Mouse (Mus musculus) liver, adult 2 months (tissue): Measurements from ENCODE around the gene Abhd15. TPM values are rescaled to one million over a fixed set of nuclear protein-coding genes. Genes with fewer than 3 reads are reported as not detected.

Experiments used
- DNase-seq: peaks from one replicate; pipeline ENCODE4 v3.0.0-alpha.2; 2011; ENCODE audit warnings: low read depth, low spot score; ENCODE audit errors: extremely low read depth
- H3K27ac ChIP-seq: fragments of 200-500 bp; replicated peaks from 2 replicates; pipeline ENCODE4 v1.5.1; 2012; ENCODE audit warnings: low read depth, mild to moderate bottlenecking, control low read depth, inconsistent platforms, low read length; ENCODE audit not compliant: insufficient read depth
- H3K27me3 ChIP-seq: fragments of 200-500 bp; 2 replicates; pipeline ENCODE4 v1.6.1; 2012; ENCODE audit warnings: mild to moderate bottlenecking, moderate library complexity, low read length, inconsistent platforms; ENCODE audit not compliant: control insufficient read depth, insufficient read depth
- H3K36me3 ChIP-seq: fragments of 200-500 bp; 2 replicates; pipeline ENCODE4 v1.6.1; 2012; ENCODE audit warnings: low read length, inconsistent platforms; ENCODE audit not compliant: control insufficient read depth, insufficient read depth
- H3K4me1 ChIP-seq: fragments of 200-500 bp; 2 replicates; pipeline ENCODE4 v1.6.1; 2011; ENCODE audit warnings: low read length; ENCODE audit not compliant: control insufficient read depth, insufficient read depth
- H3K4me3 ChIP-seq: fragments of 200-500 bp; 2 replicates; pipeline ENCODE4 v1.5.1; 2011; ENCODE audit warnings: low read depth, mild to moderate bottlenecking, control low read depth, low read length, moderate library complexity; ENCODE audit not compliant: insufficient read depth
- H3K79me2 ChIP-seq: fragments of 200-500 bp; 2 replicates; pipeline ENCODE4 v1.6.1; 2012; ENCODE audit warnings: inconsistent platforms, mild to moderate bottlenecking, low read length, moderate library complexity; ENCODE audit not compliant: control insufficient read depth, insufficient read depth
- H3K9ac ChIP-seq: fragments of 200-500 bp; 2 replicates; pipeline ENCODE4 v1.6.1; 2012; ENCODE audit warnings: low read depth, mild to moderate bottlenecking, control low read depth, inconsistent platforms, low read length
- CTCF ChIP-seq: fragments of 200-500 bp; IDR thresholded peaks from 2 replicates; pipeline ENCODE4 v1.5.1; 2011; ENCODE audit warnings: low read depth, low read length, control low read depth
- POLR2A ChIP-seq: fragments of 200-500 bp; IDR thresholded peaks from 2 replicates; pipeline ENCODE4 v1.6.1; 2011; ENCODE audit warnings: low read length, control low read depth; ENCODE audit not compliant: insufficient read depth; ENCODE audit errors: extremely low read depth
- WGBS: fragments of 180-500 bp; shearing (Covaris S2); methylation state at CpG from one replicate; pipeline ENCODE4 v1.1.7; 2018; 5-methylcytosine and 5-hydroxymethylcytosine counted together
- polyA plus RNA-seq: library from polyadenylated mRNA; depleted of rRNA; stranded (reverse); fragments of >200 nt; gene quantifications from 2 replicates; pipeline ENCODE4 v1.2.3, GENCODE M21; 2012
- total RNA-seq: library from RNA; depleted of rRNA; stranded (reverse); fragments of >200 nt; gene quantifications from 2 replicates; pipeline ENCODE4 v1.2.3, GENCODE M21; 2014

The Abhd15 gene
- total and polyA plus RNA-seq, 2 experiments = 32.7 to 43.0 TPM

GRCm38 (mm10) chr11:77511336-77511735 lies 3.6 kb upstream of the Abhd15 start:
- Histone ChIP-seq H3K4me3 (no peak overlapping the region), H3K27ac (no peak overlapping the region), H3K9ac (no peak overlapping the region), H3K79me2 (peaks cover 6% of the 10 kb centered on the region; the same call in 1 of the 2 replicates), H3K36me3 (no peaks in the 10 kb centered on the region), H3K4me1 (peaks cover 14% of the 10 kb centered on the region; the same call in 1 of the 2 replicates), H3K27me3 (no peaks in the 10 kb centered on the region)
- TF ChIP-seq POLR2A (no peak), CTCF (no peak)
- DNase-seq = no peak
- WGBS = 91% methylated on average over 5 of the region's 5 CpGs

GRCm38 (mm10) chr11:77512891-77513810 lies 1.8 kb upstream of the Abhd15 start:
- peak; percentile 78 for DNase-seq
- peaks cover 24% of the 10 kb centered on the region for H3K4me1 ChIP-seq

DNA sequence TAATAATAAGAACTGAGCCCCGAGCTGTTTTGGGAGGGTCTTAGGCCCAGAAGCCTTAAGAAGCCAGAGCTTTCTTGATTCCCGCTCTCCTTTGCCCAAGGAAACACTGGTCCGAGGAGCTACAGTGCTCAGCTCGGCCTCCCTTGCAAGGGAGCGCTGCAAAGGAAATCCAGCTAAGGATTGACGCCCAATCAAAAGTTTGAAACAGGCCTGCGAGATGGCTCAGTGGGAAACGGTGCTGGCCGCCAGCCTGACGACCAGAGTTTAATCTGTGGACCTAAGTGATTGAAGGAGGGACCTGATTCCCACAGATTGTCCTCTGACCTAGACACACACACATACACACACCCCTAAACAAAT lies 1.1 kb upstream of the Abhd15 start:
- Histone ChIP-seq H3K27me3 (no peaks in the 10 kb centered on the region), H3K4me1 (peaks cover 24% of the 10 kb centered on the region), H3K4me3 (peak overlapping the region; percentile 76), H3K36me3 (peaks cover 2% of the 10 kb centered on the region; the same call in 1 of the 2 replicates), H3K9ac (peak overlapping the region; percentile 84), H3K79me2 (peaks cover 10% of the 10 kb centered on the region; the same call in 1 of the 2 replicates), H3K27ac (peak overlapping the region; percentile 98)
- WGBS = 3% methylated on average over 10 of the region's 10 CpGs
- 0 out of 2 replicates have a peak, but pooled peaks have one; percentile 18 for TF ChIP-seq POLR2A
- no peak for TF ChIP-seq CTCF
- DNase-seq = peak; percentile 78

More at GRCm38 (mm10) chr11:77512891-77513810, 1.8 kb upstream of the Abhd15 start:
- Histone ChIP-seq H3K4me3 (peak overlapping the region; percentile 76), H3K27me3 (no peaks in the 10 kb centered on the region), H3K36me3 (no peaks in the 10 kb centered on the region), H3K9ac (peak overlapping the region; percentile 84), H3K27ac (peak overlapping the region; percentile 98), H3K79me2 (peaks cover 6% of the 10 kb centered on the region; the same call in 1 of the 2 replicates)
- TF ChIP-seq CTCF (no peak), POLR2A (peak; percentile 90)
- under 1% methylated on average over 74 of the region's 84 CpGs for WGBS

GRCm38 (mm10) chr11:77514281-77514831 lies 565 bp upstream of the Abhd15 start:
- H3K4me3 ChIP-seq = peak overlapping the region; percentile 42
- no peaks in the 10 kb centered on the region for H3K27me3 ChIP-seq
- peak overlapping the region; percentile 68 for H3K9ac ChIP-seq
- H3K4me1 ChIP-seq = peaks cover 24% of the 10 kb centered on the region
- no peak for TF ChIP-seq CTCF
- TF ChIP-seq POLR2A = 0 out of 2 replicates have a peak, but pooled peaks have one; percentile 2
- peak overlapping the region; percentile 98 for H3K27ac ChIP-seq
- 3% methylated on average over 19 of the region's 19 CpGs for WGBS
- no peak for DNase-seq
- peaks cover 2% of the 10 kb centered on the region; the same call in 1 of the 2 replicates for H3K36me3 ChIP-seq
- peaks cover 10% of the 10 kb centered on the region; the same call in 1 of the 2 replicates for H3K79me2 ChIP-seq

DNA sequence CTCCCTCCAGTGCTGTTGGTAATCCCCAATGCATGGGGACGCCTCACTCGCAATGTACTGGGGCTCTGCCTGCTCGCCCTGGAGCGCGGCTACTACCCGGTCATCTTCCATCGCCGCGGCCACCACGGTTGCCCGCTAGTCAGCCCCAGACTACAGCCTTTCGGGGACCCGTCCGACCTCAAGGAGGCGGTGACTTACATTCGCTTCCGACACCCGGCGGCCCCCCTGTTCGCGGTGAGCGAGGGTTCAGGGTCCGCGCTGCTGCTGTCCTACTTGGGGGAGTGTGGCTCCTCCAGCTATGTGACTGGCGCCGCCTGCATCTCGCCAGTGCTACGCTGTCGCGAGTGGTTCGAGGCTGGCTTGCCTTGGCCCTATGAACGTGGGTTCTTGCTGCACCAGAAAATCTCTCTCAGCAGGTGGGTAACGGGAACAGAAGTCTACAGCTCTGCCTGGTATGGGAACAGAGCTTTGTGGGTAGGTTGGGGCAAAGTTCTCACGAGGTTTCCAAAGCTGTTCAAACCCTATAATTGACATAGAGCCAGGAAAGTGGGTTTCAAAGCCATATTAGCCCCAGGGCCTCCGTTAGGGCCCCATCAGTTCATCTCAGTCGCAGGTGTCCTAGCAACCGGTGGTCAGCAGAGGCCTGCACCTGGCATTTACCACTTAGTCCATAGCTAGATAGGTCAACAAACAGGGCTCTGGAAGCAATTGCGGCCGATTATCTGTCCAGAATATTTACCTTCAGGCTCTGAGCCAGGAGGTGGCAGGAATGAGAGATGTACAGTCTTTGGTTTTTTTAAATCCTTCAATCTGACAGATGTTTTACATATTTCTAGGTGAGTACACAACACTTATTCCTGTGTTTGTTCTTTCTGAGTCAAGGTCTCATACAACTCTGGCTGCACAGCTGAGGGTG lies 974 bp downstream of the Abhd15 start, which contains the start of gene Trp53i13:
Gene Trp53i13, minus strand, starts transcription at position 344 of the 916 bp plus-strand sequence.
- 6% methylated on average over 39 of the region's 39 CpGs for WGBS
- peaks cover 24% of the 10 kb centered on the region for H3K4me1 ChIP-seq
- DNase-seq = peak; percentile 71

More for the DNA sequence above, 974 bp downstream of the Abhd15 start, which contains the start of gene Trp53i13:
- peaks cover 8% of the 10 kb centered on the region for H3K36me3 ChIP-seq
- peak within 1 kb of the TSS; percentile 87 for H3K27ac ChIP-seq
- peaks cover 10% of the 10 kb centered on the region; the same call in 1 of the 2 replicates for H3K79me2 ChIP-seq
- H3K4me3 ChIP-seq = peak within 1 kb of the TSS; percentile 69
- peak within 1 kb of the TSS; percentile 93 for H3K9ac ChIP-seq
- H3K27me3 ChIP-seq = no peaks in the 10 kb centered on the region
- no peak for TF ChIP-seq CTCF
- TF ChIP-seq POLR2A = no peak
